Mouse (Mus musculus) forebrain, embryonic 10.5 days (tissue): ENCODE data around the gene Bmpr1b. TPM values are rescaled to one million over a fixed set of nuclear protein-coding genes. Genes with fewer than 3 reads are reported as not detected.
A peak's percentile ranks its signal among the peaks of the same experiment; 100 is the strongest.

ENCODE experiments used
- DNase-seq: peaks from one replicate; pipeline ENCODE4 v3.0.0-alpha.2; 2017; ENCODE audit warnings: low spot score; ENCODE audit errors: extremely low spot score
- H3K27ac ChIP-seq: fragments of 300-500 bp; sonication (generic); 2 replicates; pipeline ENCODE4 v1.5.1; 2016; ENCODE audit warnings: mild to moderate bottlenecking
- H3K27me3 ChIP-seq: fragments of 300-500 bp; sonication (generic); 2 replicates; pipeline ENCODE4 v1.6.1; 2016; ENCODE audit warnings: mild to moderate bottlenecking; ENCODE audit not compliant: poor library complexity, severe bottlenecking
- H3K36me3 ChIP-seq: fragments of 300-500 bp; sonication (generic); replicated peaks from 2 replicates; pipeline ENCODE4 v1.6.1; 2016; ENCODE audit warnings: mild to moderate bottlenecking, moderate library complexity
- H3K4me1 ChIP-seq: fragments of 300-500 bp; sonication (generic); 2 replicates; pipeline ENCODE4 v1.6.1; 2016
- H3K4me3 ChIP-seq: fragments of 300-500 bp; sonication (generic); 2 replicates; pipeline ENCODE4 v1.5.1; 2016; ENCODE audit warnings: mild to moderate bottlenecking, moderate library complexity
- H3K9me3 ChIP-seq: fragments of 300-500 bp; sonication (generic); 2 replicates; pipeline ENCODE4 v1.6.1; 2016; ENCODE audit warnings: mild to moderate bottlenecking, moderate library complexity
- WGBS: fragments of 180-500 bp; shearing (Covaris S2); methylation state at CpG from one replicate; pipeline ENCODE4 v1.1.7; 2016; 5-methylcytosine and 5-hydroxymethylcytosine counted together
- polyA plus RNA-seq: library from polyadenylated mRNA; unstranded; fragments of >200 nt; fragmentation: Nextera tagmentation; extraction: Ambion mirVana; gene quantifications from 2 replicates; pipeline ENCODE4 v1.2.1, GENCODE M21; 2016

The Bmpr1b gene
- polyA plus RNA-seq, 1 experiment from 2014 or later = 9.2 TPM

GRCm38 (mm10) chr3:142104027-142104805 is 65.0 kb downstream of the Bmpr1b start:
- no peak overlapping the region for H3K27ac ChIP-seq
- DNase-seq = no peak
- no peaks in the 10 kb centered on the region for H3K9me3 ChIP-seq
- H3K36me3 ChIP-seq = no peaks in the 10 kb centered on the region; the same call in 1 of the 2 replicates
- H3K4me1 ChIP-seq = peaks cover 7% of the 10 kb centered on the region; the same call in 1 of the 2 replicates
- H3K4me3 ChIP-seq = no peak overlapping the region
- H3K27me3 ChIP-seq = no peaks in the 10 kb centered on the region
- 89% methylated on average over 10 of the region's 10 CpGs for WGBS

- no peaks in the 10 kb centered on the region; the same call in 1 of the 2 replicates for H3K36me3 ChIP-seq
- 92% methylated on average over 4 of the region's 4 CpGs for WGBS
These were observed 65.6 kb downstream of the Bmpr1b start for GRCm38 (mm10) chr3:142103622-142104021.

GRCm38 (mm10) chr3:142099151-142099550 is 70.1 kb downstream of the Bmpr1b start:
- no peaks in the 10 kb centered on the region for H3K27me3 ChIP-seq
- 80% methylated on average over 2 of the region's 2 CpGs for WGBS
- H3K36me3 ChIP-seq = no peaks in the 10 kb centered on the region; the same call in 1 of the 2 replicates
- no peak overlapping the region for H3K4me3 ChIP-seq
- no peaks in the 10 kb centered on the region for H3K9me3 ChIP-seq
- H3K4me1 ChIP-seq = peaks cover 6% of the 10 kb centered on the region
- no peak overlapping the region for H3K27ac ChIP-seq
- DNase-seq = no peak

More at GRCm38 (mm10) chr3:142103622-142104021, 65.6 kb downstream of the Bmpr1b start:
- DNase-seq = no peak
- Histone ChIP-seq H3K4me3 (no peak overlapping the region), H3K27ac (no peak overlapping the region), H3K27me3 (no peaks in the 10 kb centered on the region), H3K9me3 (no peaks in the 10 kb centered on the region), H3K4me1 (peaks cover 7% of the 10 kb centered on the region; the same call in 1 of the 2 replicates)

- no peaks in the 10 kb centered on the region for H3K36me3 ChIP-seq
- H3K9me3 ChIP-seq = no peaks in the 10 kb centered on the region
- peaks cover 9% of the 10 kb centered on the region for H3K4me1 ChIP-seq
- H3K27ac ChIP-seq = no peak overlapping the region
- no peak for DNase-seq
- H3K27me3 ChIP-seq = no peaks in the 10 kb centered on the region
- 66% methylated on average over 4 of the region's 4 CpGs for WGBS
- H3K4me3 ChIP-seq = no peak overlapping the region
These were observed 75.2 kb downstream of the Bmpr1b start for GRCm38 (mm10) chr3:142094049-142094448.

GRCm38 (mm10) chr3:142089684-142090083 is 79.5 kb downstream of the Bmpr1b start:
- Histone ChIP-seq H3K27ac (no peak overlapping the region), H3K4me1 (peaks cover 17% of the 10 kb centered on the region), H3K4me3 (no peak overlapping the region), H3K27me3 (no peaks in the 10 kb centered on the region), H3K36me3 (no peaks in the 10 kb centered on the region), H3K9me3 (no peaks in the 10 kb centered on the region)
- WGBS = 89% methylated on average over 4 of the region's 4 CpGs
- DNase-seq = no peak

GRCm38 (mm10) chr3:142085938-142086337 is 83.3 kb downstream of the Bmpr1b start:
- peaks cover 15% of the 10 kb centered on the region for H3K4me1 ChIP-seq
- no peak overlapping the region for H3K27ac ChIP-seq
- H3K36me3 ChIP-seq = no peaks in the 10 kb centered on the region
- no peak overlapping the region for H3K4me3 ChIP-seq
- no peaks in the 10 kb centered on the region for H3K9me3 ChIP-seq
- H3K27me3 ChIP-seq = no peaks in the 10 kb centered on the region
- DNase-seq = no peak
- WGBS = 60% methylated on average over 3 of the region's 3 CpGs

GRCm38 (mm10) chr3:142084091-142084490 is 85.1 kb downstream of the Bmpr1b start:
- WGBS = 26% methylated on average over 1 of the region's 1 CpGs
- DNase-seq = no peak

GRCm38 (mm10) chr3:142077723-142078302 is 91.4 kb downstream of the Bmpr1b start:
- Histone ChIP-seq H3K27me3 (no peaks in the 10 kb centered on the region), H3K4me3 (no peak overlapping the region), H3K4me1 (no peaks in the 10 kb centered on the region), H3K36me3 (no peaks in the 10 kb centered on the region), H3K9me3 (no peaks in the 10 kb centered on the region), H3K27ac (no peak overlapping the region)
- WGBS = 87% methylated on average over 3 of the region's 3 CpGs
- DNase-seq = no peak

More at GRCm38 (mm10) chr3:142084091-142084490, 85.1 kb downstream of the Bmpr1b start:
- Histone ChIP-seq H3K27ac (no peak overlapping the region), H3K27me3 (no peaks in the 10 kb centered on the region), H3K4me1 (peaks cover 15% of the 10 kb centered on the region), H3K36me3 (no peaks in the 10 kb centered on the region), H3K4me3 (no peak overlapping the region), H3K9me3 (no peaks in the 10 kb centered on the region)

- Histone ChIP-seq H3K27me3 (no peaks in the 10 kb centered on the region), H3K36me3 (no peaks in the 10 kb centered on the region), H3K4me1 (no peaks in the 10 kb centered on the region; the same call in 1 of the 2 replicates), H3K4me3 (no peak overlapping the region), H3K27ac (no peak overlapping the region), H3K9me3 (no peaks in the 10 kb centered on the region)
- DNase-seq = no peak
- WGBS = 93% methylated on average over 5 of the region's 5 CpGs
These were observed 97.6 kb downstream of the Bmpr1b start for GRCm38 (mm10) chr3:142071601-142072000.

GRCm38 (mm10) chr3:142066792-142067346 is 102.4 kb downstream of the Bmpr1b start:
- no peak overlapping the region for H3K4me3 ChIP-seq
- whole genome bisulfite sequencing = 74% methylated on average over 1 of the region's 1 CpGs

GRCm38 (mm10) chr3:142065111-142065510 is 104.1 kb downstream of the Bmpr1b start:
- WGBS = 77% methylated on average over 5 of the region's 5 CpGs
- DNase-seq = no peak

More at GRCm38 (mm10) chr3:142066792-142067346, 102.4 kb downstream of the Bmpr1b start:
- Histone ChIP-seq H3K27ac (no peak overlapping the region), H3K27me3 (no peaks in the 10 kb centered on the region), H3K36me3 (no peaks in the 10 kb centered on the region), H3K9me3 (no peaks in the 10 kb centered on the region), H3K4me1 (peaks cover 18% of the 10 kb centered on the region)
- DNase-seq = no peak

GRCm38 (mm10) chr3:142063536-142064226 is 105.5 kb downstream of the Bmpr1b start:
- WGBS = 29% methylated on average over 12 of the region's 12 CpGs
- Histone ChIP-seq H3K4me3 (no peak overlapping the region), H3K36me3 (no peaks in the 10 kb centered on the region)

More at GRCm38 (mm10) chr3:142065111-142065510, 104.1 kb downstream of the Bmpr1b start:
- Histone ChIP-seq H3K27me3 (no peaks in the 10 kb centered on the region), H3K36me3 (no peaks in the 10 kb centered on the region), H3K9me3 (no peaks in the 10 kb centered on the region), H3K27ac (no peak overlapping the region), H3K4me1 (peaks cover 18% of the 10 kb centered on the region), H3K4me3 (no peak overlapping the region)

More at GRCm38 (mm10) chr3:142063536-142064226, 105.5 kb downstream of the Bmpr1b start:
- H3K27ac ChIP-seq = peak overlapping the region; percentile 79
- peaks cover 18% of the 10 kb centered on the region for H3K4me1 ChIP-seq
- no peaks in the 10 kb centered on the region for H3K27me3 ChIP-seq
- no peaks in the 10 kb centered on the region for H3K9me3 ChIP-seq
- peak; percentile 49 for DNase-seq
